Mouse (Mus musculus): ENCODE results near the gene Fam129c.
A peak's percentile ranks its signal among the peaks of the same experiment; 100 is the strongest.

The Fam129c gene

GRCm38 (mm10) chr8:71597451-71597850, at the start of gene Fam129c:
Gene Fam129c (plus strand): TSS chr8:71597648.
- DNase-seq = peak; percentile 42 to 45

GRCm38 (mm10) chr8:71550754-71551153, 46.7 kb upstream of the Fam129c start:
- no peak for DNase-seq

- DNase-seq = no peak
These were observed 44.7 kb upstream of the Fam129c start for GRCm38 (mm10) chr8:71552770-71553169.

GRCm38 (mm10) chr8:71554001-71554400, 43.4 kb upstream of the Fam129c start:
- no peak for DNase-seq

GRCm38 (mm10) chr8:71554644-71555043, 42.8 kb upstream of the Fam129c start:
- DNase-seq = no peak

- no peak for DNase-seq
These were observed 39.1 kb upstream of the Fam129c start, which contains the start of gene Tmem221 for GRCm38 (mm10) chr8:71558071-71558957. Gene Tmem221 (minus strand): TSS chr8:71558871.

- DNase-seq = peak; percentile 78 to 79
These were observed 38.3 kb upstream of the Fam129c start for GRCm38 (mm10) chr8:71558958-71559690.

GRCm38 (mm10) chr8:71560071-71560470, 37.4 kb upstream of the Fam129c start:
- no peak for DNase-seq

GRCm38 (mm10) chr8:71560765-71561164, 36.7 kb upstream of the Fam129c start:
- no peak for DNase-seq

GRCm38 (mm10) chr8:71561401-71561800, 36.0 kb upstream of the Fam129c start:
- peak; percentile 78 to 81 for DNase-seq

- peak; percentile 88 to 91 for DNase-seq
These were observed 34.7 kb upstream of the Fam129c start for GRCm38 (mm10) chr8:71562751-71563150.

GRCm38 (mm10) chr8:71563992-71564391, 33.5 kb upstream of the Fam129c start:
- peak in 1 of 2 experiments; percentile 21 for DNase-seq

GRCm38 (mm10) chr8:71566501-71566900, 30.9 kb upstream of the Fam129c start, which contains the start of gene Nxnl1:
Gene Nxnl1 (minus strand): TSS chr8:71566601.
- no peak for DNase-seq

- no peak for DNase-seq
These were observed 29.9 kb upstream of the Fam129c start for GRCm38 (mm10) chr8:71567587-71567986.

GRCm38 (mm10) chr8:71568387-71568937, 29.0 kb upstream of the Fam129c start, which contains the start of gene Slc27a1:
Gene Slc27a1 (plus strand): TSS chr8:71568882.
- no peak for DNase-seq

- no peak for DNase-seq
These were observed 28.5 kb upstream of the Fam129c start for GRCm38 (mm10) chr8:71568941-71569340.

- peak; percentile 86 to 87 for DNase-seq
These were observed 27.8 kb upstream of the Fam129c start for GRCm38 (mm10) chr8:71569366-71570290.

GRCm38 (mm10) chr8:71570291-71570954, 27.0 kb upstream of the Fam129c start:
- peak; percentile 88 to 90 for DNase-seq

GRCm38 (mm10) chr8:71572077-71572476, 25.4 kb upstream of the Fam129c start:
- DNase-seq = no peak

GRCm38 (mm10) chr8:71572847-71573633, 24.4 kb upstream of the Fam129c start:
- no peak for DNase-seq

GRCm38 (mm10) chr8:71574426-71574825, 23.0 kb upstream of the Fam129c start:
- DNase-seq = no peak
